ENCODE assay signal across 8 mouse cellular contexts in the genomic region with DNA sequence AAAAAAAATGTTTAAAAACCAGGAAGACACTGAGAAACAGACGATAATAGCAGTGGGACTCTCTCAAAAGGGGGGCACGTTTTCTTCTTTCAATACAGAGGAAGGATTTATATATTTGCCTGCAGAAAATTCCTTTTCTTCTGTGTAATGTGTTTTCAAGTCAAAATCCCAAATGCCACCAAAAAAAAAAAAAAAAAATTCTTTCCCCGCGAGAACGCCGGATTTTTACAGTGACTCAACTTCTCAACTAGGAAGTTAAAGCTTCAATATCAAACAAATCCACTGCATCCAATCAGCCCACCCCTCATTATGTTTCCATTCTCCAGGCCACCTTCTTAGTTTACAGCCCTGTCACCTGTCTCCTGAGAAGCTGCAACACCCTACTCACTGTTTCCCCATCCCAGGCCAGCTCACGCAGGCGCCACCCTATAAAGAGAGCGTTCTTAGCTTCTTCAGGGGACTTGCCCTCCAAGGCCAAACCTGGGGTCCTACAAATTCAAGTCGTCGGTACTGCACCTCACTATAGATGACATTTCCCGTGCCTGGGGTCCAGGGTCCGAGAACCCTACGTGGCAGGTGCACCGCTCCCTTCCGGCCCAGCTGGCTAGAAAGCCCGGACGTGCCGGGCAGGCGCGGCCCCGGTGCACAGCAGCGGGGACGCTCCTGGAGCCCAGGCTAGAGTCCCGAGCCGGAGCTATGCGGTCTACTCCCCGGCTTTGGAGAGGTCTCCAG. TPM values are rescaled to one million over a fixed set of nuclear protein-coding genes. Genes with fewer than 3 reads are reported as not detected.
DNase-seq lines count a peak whose midpoint lies in the region; ATAC-seq and TF ChIP-seq lines count a peak whose summit lies in the region.

No protein-coding gene starts in this region.

- no peak for TF ChIP-seq POLR2A in cerebellum, adult 2 months (IDR thresholded peaks at IDR 0.05; ENCODE audit: borderline replicate concordance, insufficient read depth, low read length)
- TF ChIP-seq POLR2A in thymus, adult 2 months (IDR thresholded peaks at IDR 0.05; ENCODE audit: control insufficient read depth, extremely low read depth, insufficient read depth, low read length, poor library complexity) = no peak

- peak overlapping the region; percentile 54; the same call in 1 of the 2 replicates for H3K27ac ChIP-seq in cerebellum, adult 2 months (ENCODE audit: insufficient read depth, low read length)
- H3K27ac ChIP-seq in thymus, adult 2 months (ENCODE audit: control insufficient read depth, insufficient read depth, low read length) = peak overlapping the region; percentile 75
- peak overlapping the region; percentile 91 for H3K27ac ChIP-seq in liver, embryonic 12.5 days
- peak overlapping the region; percentile 93 for H3K27ac ChIP-seq in stomach, postnatal 0 days (replicated peaks)

- H3K9me3 ChIP-seq in liver, embryonic 12.5 days (replicated peaks) = peaks cover 6% of the 10 kb centered on the region; the same call in 1 of the 2 replicates
- H3K9me3 ChIP-seq in stomach, postnatal 0 days (ENCODE audit: control insufficient read depth, low read length) = no peaks in the 10 kb centered on the region

- no peaks in the 10 kb centered on the region for H3K4me1 ChIP-seq in cerebellum, adult 2 months (ENCODE audit: control insufficient read depth, insufficient read depth, low read length)
- H3K4me1 ChIP-seq in thymus, adult 2 months (replicated peaks; ENCODE audit: control insufficient read depth, insufficient read depth, low read length) = peaks cover 4% of the 10 kb centered on the region; the same call in 1 of the 2 replicates
- peaks cover 35% of the 10 kb centered on the region for H3K4me1 ChIP-seq in liver, embryonic 12.5 days
- no peaks in the 10 kb centered on the region for H3K4me1 ChIP-seq in stomach, postnatal 0 days (replicated peaks; ENCODE audit: control insufficient read depth, insufficient read depth)

- TF ChIP-seq EP300 in stomach, postnatal 0 days (optimal IDR thresholded peaks at IDR 0.05) = peak; percentile 56

- H3K4me2 ChIP-seq in liver, embryonic 12.5 days = peak overlapping the region; percentile 89
- peak overlapping the region; percentile 95 for H3K4me2 ChIP-seq in stomach, postnatal 0 days (replicated peaks; ENCODE audit: low read depth)

- H3K36me3 ChIP-seq in thymus, adult 2 months (ENCODE audit: control insufficient read depth, insufficient read depth, low read length) = no peaks in the 10 kb centered on the region
- peaks cover 15% of the 10 kb centered on the region for H3K36me3 ChIP-seq in liver, embryonic 12.5 days
- no peaks in the 10 kb centered on the region for H3K36me3 ChIP-seq in stomach, postnatal 0 days (ENCODE audit: control insufficient read depth, insufficient read depth, low read length)

- no peak for TF ChIP-seq CTCF in cerebellum, adult 2 months (IDR thresholded peaks at IDR 0.05; ENCODE audit: borderline replicate concordance, insufficient read depth, low read depth, low read length)
- no peak for TF ChIP-seq CTCF in thymus, adult 2 months (IDR thresholded peaks at IDR 0.05; ENCODE audit: borderline replicate concordance, control insufficient read depth, extremely low read depth, insufficient read depth, low read length, poor library complexity)
- TF ChIP-seq CTCF in stomach, postnatal 0 days (IDR thresholded peaks at IDR 0.05; ENCODE audit: low read depth) = no peak

- H3K9ac ChIP-seq in liver, embryonic 12.5 days = peak overlapping the region; percentile 88
- H3K9ac ChIP-seq in stomach, postnatal 0 days (ENCODE audit: low read length) = peak overlapping the region; percentile 88

- WGBS in cerebellum, adult 2 months = 6% methylated on average over 28 of the region's 28 CpGs
- 5% methylated on average over 28 of the region's 28 CpGs for WGBS in thymus, adult 2 months
- WGBS in liver, embryonic 12.5 days (ENCODE audit: insufficient replicate concordance) = 6% methylated on average over 28 of the region's 28 CpGs
- WGBS in stomach, postnatal 0 days = 6% methylated on average over 28 of the region's 28 CpGs

- no peak for DNase-seq in cerebellum, adult 2 months
- DNase-seq in cerebellum, postnatal 14 days = no peak
- DNase-seq in thymus, adult 2 months = no peak
- DNase-seq in thymus, adult 18-20 months = no peak
- DNase-seq in stomach, postnatal 0 days (ENCODE audit: low spot score) = no peak
- no peak for DNase-seq in gastrocnemius, postnatal 10 days
- no peak for DNase-seq in adrenal gland, postnatal 10 days

- peak; percentile 35 for ATAC-seq in liver, embryonic 12.5 days
- ATAC-seq in stomach, postnatal 0 days (ENCODE audit: low FRiP score, low TSS enrichment) = peak; percentile 6; the same call in 1 of the 2 replicates

- peak overlapping the region; percentile 69 for H3K4me3 ChIP-seq in cerebellum, adult 2 months (replicated peaks; ENCODE audit: insufficient read depth, low read depth, low read length)
- H3K4me3 ChIP-seq in thymus, adult 2 months (ENCODE audit: control insufficient read depth, insufficient read depth, low read length) = peak overlapping the region; percentile 61
- peak overlapping the region; percentile 93 for H3K4me3 ChIP-seq in liver, embryonic 12.5 days
- peak overlapping the region; percentile 82 for H3K4me3 ChIP-seq in stomach, postnatal 0 days (ENCODE audit: low read depth, low read length)

- H3K27me3 ChIP-seq in cerebellum, adult 2 months (ENCODE audit: control insufficient read depth, insufficient read depth, low read length) = no peaks in the 10 kb centered on the region
- H3K27me3 ChIP-seq in thymus, adult 2 months (ENCODE audit: control insufficient read depth, insufficient read depth, low read length) = no peaks in the 10 kb centered on the region
- H3K27me3 ChIP-seq in liver, embryonic 12.5 days (replicated peaks) = no peaks in the 10 kb centered on the region
- no peaks in the 10 kb centered on the region for H3K27me3 ChIP-seq in stomach, postnatal 0 days (ENCODE audit: control insufficient read depth, insufficient read depth, low read length)

RNA-seq across cellular contexts. Expression of a gene that starts 0.8 kb away (rescaled TPM):
- polyA plus RNA-seq in cerebellum, adult 2 months (2012; rRNA removed) = 66.0 and 71.4 TPM in 2 replicates
- polyA plus RNA-seq in thymus, adult 2 months (2012; rRNA removed) = 28.5 and 34.1 TPM in 2 replicates
- 42.9 and 43.4 TPM in 2 replicates for polyA plus RNA-seq in liver, embryonic 12.5 days (2016; fragmentation: Nextera tagmentation; extraction: Ambion mirVana)
- 42.7 and 46.8 TPM in 2 replicates for polyA plus RNA-seq in stomach, postnatal 0 days (2015; fragmentation: Nextera tagmentation; extraction: Ambion mirVana)
- total RNA-seq in gastrocnemius, postnatal 10 days (2021) = 10 to 100 TPM; 48.1 to 51.5 TPM
- total RNA-seq in adrenal gland, postnatal 10 days (2021) = 10 to 100 TPM; 72.5 to 74.6 TPM

RNA-seq across cellular contexts. Expression of a gene that starts 0.8 kb away (rescaled TPM):
- 66.2 and 69.0 TPM in 2 replicates for polyA plus RNA-seq in cerebellum, adult 2 months (2012; rRNA removed)
- polyA plus RNA-seq in thymus, adult 2 months (2012; rRNA removed) = 12.7 and 18.5 TPM in 2 replicates
- polyA plus RNA-seq in liver, embryonic 12.5 days (2016; fragmentation: Nextera tagmentation; extraction: Ambion mirVana) = 195 and 206 TPM in 2 replicates
- polyA plus RNA-seq in stomach, postnatal 0 days (2015; fragmentation: Nextera tagmentation; extraction: Ambion mirVana) = 106 and 110 TPM in 2 replicates
- 10 to 100 TPM; 85.9 to 86.1 TPM for total RNA-seq in gastrocnemius, postnatal 10 days (2021)
- 100 to 1,000 TPM; 120 to 147 TPM for total RNA-seq in adrenal gland, postnatal 10 days (2021)
